Mouse (Mus musculus): Measurements from ENCODE around the gene Gpha2. TPM values are rescaled to one million over a fixed set of nuclear protein-coding genes. Genes with fewer than 3 reads are reported as not detected.

The Gpha2 gene
- polyA plus RNA-seq, 1 experiment = 2.6 TPM

GRCm38 (mm10) chr19:6276426-6277421, 50.5 kb downstream of the Gpha2 start, which contains the start of gene Ehd1:
Gene Ehd1, plus strand, starts transcription at chr19:6276725.
- peak; percentile 96 for DNase-seq
- Histone ChIP-seq H3K4me1 (ENCODE audit: control insufficient read depth, insufficient read depth, low read length) (peaks cover 22% of the 10 kb centered on the region), H3K4me3 (replicated peaks; ENCODE audit: extremely low read depth, low read depth, low read length) (peak within 1 kb of the TSS; percentile 90)
- peak; percentile 81; the same call in 1 of the 2 replicates for TF ChIP-seq POLR2A (IDR thresholded peaks at IDR 0.05; ENCODE audit: borderline replicate concordance, extremely low read depth, low read depth, low read length)
- TF ChIP-seq CTCF (IDR thresholded peaks at IDR 0.05; ENCODE audit: insufficient read depth, low read length) = peak; percentile 41; the same call in 1 of the 2 replicates
- WGBS = under 1% methylated on average over 101 of the region's 106 CpGs

Other genes starting within 250 kb of the Gpha2 start
- not detected in 2 replicates for gene Slc22a20, start 240.2 kb upstream of the Gpha2 start, polyA plus RNA-seq (2012; rRNA removed)
- gene Capn1, start 210.5 kb upstream of the Gpha2 start, polyA plus RNA-seq (2012; rRNA removed) = 55.6 and 68.9 TPM in 2 replicates
- 41.1 and 47.1 TPM in 2 replicates for gene Syvn1, start 179.8 kb upstream of the Gpha2 start, polyA plus RNA-seq (2012; rRNA removed)
- 10.8 and 13.7 TPM in 2 replicates for gene Mrpl49, start 168.6 kb upstream of the Gpha2 start, polyA plus RNA-seq (2012; rRNA removed)
- 896 and 1,315 TPM in 2 replicates for gene Fau, start 168.5 kb upstream of the Gpha2 start, polyA plus RNA-seq (2012; rRNA removed)
- 47.0 and 54.7 TPM in 2 replicates for gene Znhit2, start 165.2 kb upstream of the Gpha2 start, polyA plus RNA-seq (2012; rRNA removed)
- 34.6 and 36.5 TPM in 2 replicates for gene Tm7sf2, start 158.0 kb upstream of the Gpha2 start, polyA plus RNA-seq (2012; rRNA removed)
- gene Vps51, start 149.1 kb upstream of the Gpha2 start, polyA plus RNA-seq (2012; rRNA removed) = 61.7 and 81.7 TPM in 2 replicates
- gene Tmem262, start 146.3 kb upstream of the Gpha2 start, polyA plus RNA-seq (2012; rRNA removed) = not detected in 2 replicates
- 0.50 and 0.60 TPM in 2 replicates for gene Gm28374, start 144.1 kb upstream of the Gpha2 start, polyA plus RNA-seq (2012; rRNA removed)
- gene Zfpl1, start 141.4 kb upstream of the Gpha2 start, polyA plus RNA-seq (2012; rRNA removed) = 89.7 and 99.1 TPM in 2 replicates
- 0.63 and 0.92 TPM in 2 replicates for gene Cdca5, start 141.4 kb upstream of the Gpha2 start, polyA plus RNA-seq (2012; rRNA removed)
- not detected in 2 replicates for gene AC131692.1, start 132.0 kb upstream of the Gpha2 start, polyA plus RNA-seq (2012; rRNA removed)
- 0.20 and 0.30 TPM in 2 replicates for gene Naaladl1, start 120.6 kb upstream of the Gpha2 start, polyA plus RNA-seq (2012; rRNA removed)
- gene Sac3d1, start 107.7 kb upstream of the Gpha2 start, polyA plus RNA-seq (2012; rRNA removed) = 25.3 and 36.7 TPM in 2 replicates
- 43.8 and 45.2 TPM in 2 replicates for gene Snx15, start 98.1 kb upstream of the Gpha2 start, polyA plus RNA-seq (2012; rRNA removed)
- 14.6 and 15.8 TPM in 2 replicates for gene Batf2, start 85.4 kb upstream of the Gpha2 start, polyA plus RNA-seq (2012; rRNA removed)
- 128 TPM in 2 replicates for gene Arl2, start 84.8 kb upstream of the Gpha2 start, polyA plus RNA-seq (2012; rRNA removed)
- gene Majin, start 42.0 kb upstream of the Gpha2 start, polyA plus RNA-seq (2012; rRNA removed) = 0.37 and 0.75 TPM in 2 replicates
- 58.7 and 88.5 TPM in 2 replicates for gene Ppp2r5b, start 9.5 kb downstream of the Gpha2 start, polyA plus RNA-seq (2012; rRNA removed)
- gene Atg2a, start 15.3 kb downstream of the Gpha2 start, polyA plus RNA-seq (2012; rRNA removed) = 37.0 and 37.7 TPM in 2 replicates
- 399 and 593 TPM in 2 replicates for gene Ehd1, start 50.3 kb downstream of the Gpha2 start, polyA plus RNA-seq (2012; rRNA removed)
- 132 and 133 TPM in 2 replicates for gene Cdc42bpg, start 80.1 kb downstream of the Gpha2 start, polyA plus RNA-seq (2012; rRNA removed)
- 52.1 and 56.2 TPM in 2 replicates for gene Men1, start 108.6 kb downstream of the Gpha2 start, polyA plus RNA-seq (2012; rRNA removed)
- gene Map4k2, start 114.8 kb downstream of the Gpha2 start, polyA plus RNA-seq (2012; rRNA removed) = 303 and 441 TPM in 2 replicates
- gene Sf1, start 137.3 kb downstream of the Gpha2 start, polyA plus RNA-seq (2012; rRNA removed) = 136 and 194 TPM in 2 replicates
- gene Pygm, start 158.0 kb downstream of the Gpha2 start, polyA plus RNA-seq (2012; rRNA removed) = 32.8 and 135 TPM in 2 replicates
- 210 and 287 TPM in 2 replicates for gene Rasgrp2, start 173.0 kb downstream of the Gpha2 start, polyA plus RNA-seq (2012; rRNA removed)
- gene Nrxn2, start 192.4 kb downstream of the Gpha2 start, polyA plus RNA-seq (2012; rRNA removed) = 7.3 and 11.0 TPM in 2 replicates

All from lung, adult 2 months (tissue).